Mouse (Mus musculus): ENCODE measurements at regions not wholly inside any gene's neighbourhood (a gene's known extent, or its start where the extent isn't known, plus 50 kb on each side); places are given as distances from the start of the nearest gene placed in this dataset.

DNA sequence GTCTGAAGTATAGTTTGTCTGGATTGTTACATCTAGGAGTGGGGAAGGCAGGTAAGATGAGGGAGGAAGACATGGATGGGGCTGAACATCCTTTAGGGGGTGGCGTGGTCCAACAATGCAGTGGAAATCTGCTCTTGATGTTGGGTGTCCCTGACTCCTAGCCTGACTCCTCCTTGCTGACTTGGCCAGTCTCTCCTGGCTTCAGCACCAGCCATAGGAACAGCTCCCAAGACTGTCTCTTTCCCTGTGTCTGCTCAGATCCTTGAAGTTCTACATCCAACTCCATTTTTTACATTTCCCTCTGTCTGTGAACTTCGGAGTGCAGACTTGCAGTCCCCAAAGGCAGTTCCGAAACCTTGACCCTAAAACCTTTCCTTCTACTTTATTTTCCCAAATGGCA, 436.8 kb downstream of the Cdh26 start:
- no peak for TF ChIP-seq GATA1 (IDR thresholded peaks at IDR 0.05; ENCODE audit: borderline replicate concordance, low read length)
- TF ChIP-seq CTCF (IDR thresholded peaks at IDR 0.05; ENCODE audit: low read depth, low read length): no peak
- no peak for TF ChIP-seq TAL1 (conservative IDR thresholded peaks at IDR 0.05; ENCODE audit: low read depth, low read length)
- no peak for TF ChIP-seq POLR2AphosphoS5 (IDR thresholded peaks at IDR 0.05; ENCODE audit: insufficient replicate concordance, low read depth, low read length)
- TF ChIP-seq GATA2 (IDR thresholded peaks at IDR 0.05; ENCODE audit: borderline replicate concordance, low read depth, low read length): no peak
